Mouse (Mus musculus): ENCODE measurements around the gene Hfe2.
"Not testable (repeated sequence)": the region's sequence is repeated elsewhere in the genome, so short reads cannot be mapped to it uniquely, and the experiment has no call there.

The Hfe2 gene

DNA sequence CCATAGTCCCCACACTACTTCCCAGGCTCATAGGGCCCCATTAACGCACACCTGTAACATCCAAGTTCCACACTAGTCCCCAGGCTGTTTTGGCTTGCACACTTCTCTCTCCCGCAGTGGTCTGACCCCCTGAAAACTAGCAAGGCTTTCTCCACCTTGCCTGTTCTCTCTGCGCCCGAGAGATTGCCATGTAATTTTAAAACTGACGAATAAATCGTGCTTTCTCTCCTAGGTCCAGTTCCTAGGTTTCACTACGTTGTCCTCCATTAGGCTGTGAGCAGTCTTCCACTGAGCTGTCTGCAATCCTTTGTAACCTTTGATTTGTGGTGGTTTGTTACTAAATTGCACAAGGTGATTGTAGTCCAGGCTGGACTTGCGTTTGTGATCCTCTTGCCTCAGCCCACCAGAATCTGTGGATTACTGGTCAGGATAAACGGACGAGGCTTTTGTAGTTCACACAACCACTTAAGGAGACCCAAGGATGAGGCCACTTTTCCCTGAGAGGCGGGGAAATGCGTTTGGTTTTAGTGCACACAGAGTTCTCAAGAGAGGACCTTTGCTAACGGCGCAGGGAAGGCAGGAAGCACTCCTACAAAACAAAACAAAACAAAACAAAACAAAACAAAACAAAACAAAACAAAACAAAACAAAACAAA, 28.2 kb upstream of the Hfe2 start:
- in situ Hi-C loops (cut with MboI, MseI) = not testable (repeated sequence)

DNA sequence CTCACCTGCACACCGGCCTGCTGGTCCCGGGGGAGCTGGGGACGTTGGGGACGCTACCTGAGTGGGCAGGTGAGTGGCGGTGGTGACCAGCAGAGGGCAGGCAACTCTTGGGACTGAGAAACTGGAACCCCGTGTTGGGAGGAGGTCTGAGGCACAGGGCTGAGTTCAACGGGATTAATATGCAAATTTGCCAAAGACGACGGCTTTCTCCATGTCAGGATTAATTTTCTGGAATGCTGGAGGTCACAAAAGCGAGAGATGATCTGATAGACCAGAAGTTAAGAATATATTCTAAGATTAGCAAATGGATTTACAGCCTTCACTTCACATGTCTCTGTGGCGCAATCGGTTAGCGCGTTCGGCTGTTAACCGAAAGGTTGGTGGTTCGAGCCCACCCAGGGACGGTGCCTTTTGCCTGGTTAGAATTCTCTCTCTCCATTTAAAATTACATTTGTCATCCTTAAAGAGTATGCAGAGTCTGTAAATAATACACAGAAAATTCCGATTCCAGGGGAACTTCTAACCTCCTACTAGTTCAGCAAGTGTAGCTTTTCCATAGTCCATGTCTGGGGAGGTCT, 27.4 kb upstream of the Hfe2 start:
- in situ Hi-C loops (cut with MboI, MseI) = no loop called here

DNA sequence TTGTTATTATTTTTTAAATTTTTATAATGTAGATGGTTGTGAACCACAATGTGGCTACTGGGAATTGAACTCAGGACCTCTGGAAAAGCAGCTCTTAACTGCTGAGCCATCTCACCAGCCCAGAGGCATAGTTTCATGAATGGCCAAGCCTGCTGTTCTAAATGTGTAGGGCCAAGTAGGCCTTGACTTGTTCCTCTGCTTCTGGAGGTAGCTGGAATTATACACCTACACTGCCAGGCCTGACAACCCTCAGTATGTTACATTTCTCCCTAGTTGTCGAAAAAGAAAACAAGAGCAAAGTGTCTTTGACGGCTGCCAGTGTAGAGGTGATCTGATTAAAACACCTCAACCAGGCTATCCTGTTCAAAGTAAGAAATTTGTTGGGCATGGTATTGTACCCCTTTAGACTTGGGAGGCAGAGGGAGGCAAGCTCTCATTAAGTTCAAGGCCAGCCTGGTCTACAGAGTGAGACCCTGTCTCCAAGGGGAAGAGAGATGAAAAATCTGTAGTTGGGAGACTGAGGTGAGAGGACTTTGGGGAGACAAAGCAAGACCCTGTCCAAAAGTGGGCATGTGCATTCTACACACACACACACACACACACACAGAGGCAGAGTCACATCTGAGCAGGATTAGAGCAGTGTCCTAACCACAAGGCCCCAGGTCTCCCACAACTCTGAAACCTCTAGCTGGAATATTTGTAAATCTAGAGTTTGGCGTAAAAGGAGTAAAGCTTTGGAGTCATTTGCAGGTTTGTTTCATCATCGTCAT, 26.3 kb upstream of the Hfe2 start:
- in situ Hi-C loops (cut with MboI, MseI) = no loop called here

DNA sequence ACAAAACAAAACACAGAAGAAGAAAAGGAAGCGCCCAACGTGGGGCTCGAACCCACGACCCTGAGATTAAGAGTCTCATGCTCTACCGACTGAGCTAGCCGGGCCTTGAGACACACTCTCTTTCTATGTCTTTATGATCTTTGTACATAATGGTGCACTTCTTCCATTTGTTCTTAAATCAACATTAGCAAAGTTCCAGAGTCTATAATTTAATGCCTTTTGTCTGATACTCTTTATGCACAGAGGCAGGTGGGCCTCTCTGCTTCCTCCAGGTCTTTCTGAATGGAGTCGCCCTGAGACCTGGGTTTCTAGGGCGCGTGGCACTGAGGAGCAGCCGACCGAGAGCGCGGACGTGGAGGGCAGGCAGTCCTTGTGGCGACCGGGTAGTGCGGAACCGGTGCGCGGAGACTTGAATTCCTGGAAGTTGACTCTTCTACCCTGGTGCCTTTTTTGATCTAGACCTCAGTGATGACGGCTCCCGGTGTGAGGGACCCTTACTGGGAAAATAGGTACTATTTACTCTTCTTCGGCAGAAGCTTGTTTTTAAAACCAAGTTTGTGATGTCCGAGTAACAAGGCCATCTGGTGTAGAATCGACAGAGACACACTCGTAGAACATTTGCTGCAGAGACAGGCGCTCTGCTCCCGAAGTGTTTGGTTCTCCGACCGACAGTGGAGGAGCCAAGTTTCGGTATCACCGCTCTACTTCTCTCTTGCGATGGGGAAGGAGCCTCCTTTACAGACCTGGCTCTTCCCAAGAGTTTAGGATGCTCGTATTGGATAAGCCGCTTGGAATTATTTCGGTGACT, 25.3 kb upstream of the Hfe2 start:
- in situ Hi-C loops (cut with MboI, MseI) = loop anchor here (5.0 kb wide), 1 partner anchor 78 kb away; the partner anchor contains the start of gene Gm16253

DNA sequence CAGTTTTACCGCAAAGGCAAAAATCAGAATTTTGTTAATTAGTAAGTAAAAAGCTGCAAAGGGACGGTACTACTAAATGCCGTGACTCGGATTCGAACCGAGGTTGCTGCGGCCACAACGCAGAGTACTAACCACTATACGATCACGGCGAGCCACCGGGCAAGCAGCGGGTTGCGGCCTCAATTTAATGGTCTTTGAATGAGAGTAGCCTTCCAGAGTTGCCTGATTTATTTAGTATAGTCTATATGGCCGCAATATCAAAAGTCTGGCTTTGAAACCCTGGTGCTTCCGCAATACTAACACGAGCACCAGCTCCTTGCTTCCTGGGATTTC, 24.7 kb upstream of the Hfe2 start:
- in situ Hi-C loops (cut with MboI, MseI) = loop anchor here (5.0 kb wide), 1 partner anchor 77 kb away; the partner anchor contains the start of gene Gm16253

DNA sequence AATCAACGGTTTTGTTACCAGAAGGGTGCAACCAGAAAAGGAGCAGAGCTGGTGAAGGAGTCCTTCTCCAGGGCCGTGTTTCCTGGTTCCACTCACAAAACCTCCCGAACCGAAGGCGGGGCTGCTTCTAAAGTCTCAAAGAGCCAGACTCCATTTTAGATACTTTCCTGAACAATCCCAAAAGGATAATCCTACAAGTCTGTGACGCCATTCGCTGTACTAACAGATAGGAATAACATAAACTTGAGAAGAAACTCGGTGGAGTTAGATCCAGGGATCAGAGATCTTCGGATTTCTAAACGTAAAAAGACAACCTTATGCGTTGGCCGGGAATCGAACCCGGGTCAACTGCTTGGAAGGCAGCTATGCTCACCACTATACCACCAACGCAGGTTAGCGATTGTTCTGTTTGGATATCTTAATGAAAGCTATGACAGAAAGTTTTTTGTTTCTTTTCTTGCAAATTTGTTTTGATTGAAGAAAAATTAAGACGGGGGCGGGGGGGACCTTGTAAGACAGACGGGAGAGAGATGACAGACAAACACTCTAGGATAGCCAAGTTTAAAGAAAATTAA, 24.2 kb upstream of the Hfe2 start:
- in situ Hi-C loops (cut with MboI, MseI) = loop anchor here (5.0 kb wide), 1 partner anchor 77 kb away; the partner anchor contains the start of gene Gm16253

DNA sequence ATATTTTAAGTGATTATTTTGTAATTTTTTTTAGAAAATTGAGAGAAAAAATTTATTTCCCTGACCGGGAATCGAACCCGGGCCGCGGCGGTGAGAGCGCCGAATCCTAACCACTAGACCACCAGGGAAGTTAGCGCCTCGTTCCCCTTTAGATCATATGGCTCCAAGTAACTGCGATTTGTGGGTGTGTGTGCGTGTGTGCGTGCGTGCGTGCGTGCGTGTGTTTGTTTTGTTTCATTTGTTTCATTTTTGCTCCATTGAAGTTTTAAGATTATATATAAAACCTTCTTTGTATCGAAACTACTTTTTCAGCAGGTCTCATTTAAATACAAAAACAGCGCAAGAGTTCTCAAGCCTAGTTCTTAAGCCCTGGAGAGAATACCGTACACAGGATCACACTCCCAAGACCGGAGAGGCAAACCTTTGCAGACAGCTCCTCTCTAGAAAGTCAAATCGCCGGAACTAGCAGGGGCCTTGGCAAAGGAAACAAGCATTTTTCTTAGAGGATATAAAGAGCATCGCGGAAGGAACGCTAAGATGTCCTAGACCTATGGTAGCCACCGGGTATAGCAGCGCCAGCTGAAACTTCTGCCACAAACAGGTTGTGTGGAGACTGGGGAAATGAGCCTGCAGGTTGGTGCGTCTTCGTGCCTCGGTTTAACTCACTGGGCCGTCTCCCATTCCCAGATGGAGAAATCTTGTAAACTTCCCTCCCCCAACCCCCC, 23.4 kb upstream of the Hfe2 start:
- in situ Hi-C loops (cut with MboI, MseI) = loop anchor here (5.0 kb wide), 1 partner anchor 76 kb away; the partner anchor contains the start of gene Gm16253

DNA sequence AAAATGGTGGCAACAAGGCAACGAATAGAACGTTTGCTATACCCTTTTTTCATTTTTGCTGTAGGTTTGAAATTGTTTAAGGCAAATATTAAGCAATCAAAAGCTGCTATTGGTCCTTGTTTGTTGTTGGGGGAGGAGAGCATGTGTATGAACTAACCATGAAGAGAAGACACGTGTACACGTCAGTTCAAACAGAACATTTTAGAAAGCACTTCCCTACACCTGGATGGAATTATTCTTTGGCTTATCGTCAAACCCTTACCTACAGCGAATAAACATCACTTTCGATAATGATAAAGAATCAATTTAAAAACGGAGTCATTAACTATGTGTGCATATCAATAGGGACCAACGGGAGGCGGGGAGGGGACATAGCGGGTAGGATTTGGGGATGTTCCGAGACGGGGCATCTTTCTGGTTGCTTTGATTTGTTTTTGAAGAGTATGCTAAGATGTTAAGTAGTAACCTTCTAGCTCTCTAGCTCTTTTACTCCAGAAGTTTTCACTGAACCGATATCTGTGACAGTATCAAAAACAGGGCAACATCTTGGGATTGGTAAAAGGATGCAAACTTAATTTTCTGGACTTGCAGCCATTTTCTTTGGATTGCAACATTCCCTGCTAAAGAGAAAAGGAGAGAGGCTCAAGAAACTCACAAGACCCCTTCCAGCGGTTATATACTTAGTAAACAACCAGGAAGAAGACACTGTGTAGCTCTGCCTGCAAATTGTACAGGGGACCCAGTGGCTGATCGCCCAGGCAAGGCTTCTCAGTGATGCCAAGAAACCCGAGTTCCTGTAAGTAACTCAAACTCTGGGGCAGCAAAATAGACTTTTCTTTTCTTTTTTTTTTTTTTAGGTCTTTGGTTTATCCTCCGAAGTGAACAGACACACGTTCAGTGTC, 22.5 kb upstream of the Hfe2 start:
- in situ Hi-C loops (cut with MboI, MseI) = loop anchor here (5.0 kb wide), 1 partner anchor 75 kb away; the partner anchor contains the start of gene Gm16253

DNA sequence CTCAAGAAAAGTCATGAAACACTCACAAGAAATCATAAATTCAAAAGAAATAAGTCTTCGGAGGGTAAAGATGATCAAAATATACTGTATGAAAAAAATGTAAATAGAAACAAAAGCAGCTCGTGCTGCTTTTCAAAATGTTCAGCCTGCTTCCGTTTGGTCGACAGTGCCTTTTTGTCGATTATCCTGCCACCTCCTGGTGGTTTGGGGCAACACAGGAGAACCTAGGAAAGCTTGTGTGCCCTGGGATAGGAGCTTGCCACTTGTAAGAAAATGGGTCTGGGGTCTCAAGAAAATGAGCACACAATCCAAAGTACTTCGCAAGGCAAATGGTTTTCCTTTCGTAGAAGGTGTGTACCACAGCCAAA, 21.9 kb upstream of the Hfe2 start:
- in situ Hi-C loops (cut with MboI, MseI) = loop anchor here (5.0 kb wide), 1 partner anchor 74 kb away; the partner anchor contains the start of gene Gm16253

DNA sequence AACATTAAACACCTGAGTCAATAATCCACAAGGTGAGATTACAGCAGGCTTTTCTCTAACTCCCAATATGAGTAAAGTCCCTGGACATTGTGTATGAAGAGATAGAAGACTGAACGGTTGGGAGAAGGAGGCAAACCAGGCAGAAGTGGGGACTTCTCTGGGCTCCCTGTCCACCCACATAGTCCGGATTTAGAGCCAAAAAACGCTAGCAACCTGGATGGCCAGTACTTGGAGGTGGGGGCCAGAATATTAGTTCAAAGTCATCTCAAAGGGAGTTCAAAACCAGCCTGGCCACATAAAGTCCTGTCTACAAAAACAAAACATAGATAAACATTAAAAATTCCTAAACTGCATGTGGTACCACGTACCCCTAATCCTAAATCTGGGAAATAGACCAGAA, 21.0 kb upstream of the Hfe2 start:
- in situ Hi-C loops (cut with MboI, MseI) = loop anchor here (5.0 kb wide), 1 partner anchor 73 kb away; the partner anchor contains the start of gene Gm16253

DNA sequence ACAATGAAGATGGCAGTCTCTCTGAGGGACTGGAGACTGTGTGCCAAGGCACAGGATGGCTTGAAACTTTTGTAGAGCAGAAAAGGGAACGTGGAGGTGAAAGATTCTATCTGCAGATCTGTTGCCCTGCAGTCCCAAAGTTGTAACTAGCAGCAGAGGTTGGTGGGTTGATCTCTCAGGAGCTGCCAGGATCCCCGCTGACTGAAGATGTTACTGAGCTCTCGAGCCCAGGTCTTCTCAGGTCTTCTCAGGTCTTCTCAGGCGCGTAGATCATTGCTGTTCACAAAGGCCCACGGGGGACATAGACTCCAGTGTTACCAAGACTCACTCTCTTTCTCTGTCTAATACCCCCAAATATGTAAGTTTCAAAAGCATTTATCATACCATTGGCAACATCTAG, 20.0 kb upstream of the Hfe2 start:
- in situ Hi-C loops (cut with MboI, MseI) = loop anchor here (5.0 kb wide), 1 partner anchor 72 kb away; the partner anchor contains the start of gene Gm16253

DNA sequence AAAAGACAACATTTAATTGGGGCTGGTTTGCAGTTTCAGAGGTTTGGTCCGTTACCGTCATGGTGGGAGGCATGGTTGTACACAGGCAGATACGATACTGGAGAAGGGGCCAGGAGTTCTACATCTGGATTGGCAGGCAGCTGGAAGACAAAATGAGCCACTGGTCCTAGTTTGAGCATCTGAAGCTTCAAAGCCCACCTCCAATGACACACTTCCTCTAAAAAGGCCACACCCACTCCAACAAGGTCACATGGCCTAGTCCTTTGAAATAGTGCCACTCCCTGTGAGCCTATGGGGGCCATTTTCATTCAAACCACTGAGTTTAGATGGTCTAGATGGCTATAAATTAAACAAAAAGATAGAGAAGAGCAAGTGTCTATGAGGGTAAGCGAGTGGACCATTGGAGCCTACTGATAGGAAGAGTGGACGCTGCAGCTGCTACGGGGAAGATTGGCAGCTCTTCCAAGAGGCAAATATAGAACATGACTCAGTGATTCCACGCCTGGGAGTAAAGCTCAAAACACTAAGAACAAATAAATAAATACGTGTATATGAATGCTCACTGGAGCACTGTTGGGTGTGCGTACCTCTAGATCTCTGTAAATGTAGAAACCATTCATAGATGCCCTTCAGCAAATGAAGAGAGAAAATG, 18.4 kb upstream of the Hfe2 start:
- in situ Hi-C loops (cut with MboI, MseI) = no loop called here

DNA sequence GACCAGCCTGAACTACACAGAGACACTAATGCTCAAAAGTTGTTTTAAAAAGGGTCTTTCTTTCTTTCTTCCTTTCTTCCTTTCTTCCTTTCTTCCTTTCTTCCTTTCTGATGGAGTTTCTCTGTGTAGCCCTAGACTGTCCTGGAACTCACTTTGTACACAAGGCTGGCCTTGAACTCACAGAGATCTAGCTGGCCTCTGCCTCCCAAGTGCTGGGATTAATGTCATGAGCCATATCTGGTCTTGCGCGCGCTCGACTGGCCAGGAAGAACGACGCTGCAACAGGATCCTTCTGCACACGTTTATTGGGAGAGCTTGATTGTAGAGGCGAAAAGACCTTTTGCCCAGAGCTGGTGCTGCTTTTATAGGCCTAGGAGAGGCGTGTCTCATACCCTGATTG, 17.0 kb upstream of the Hfe2 start:
- in situ Hi-C loops (cut with MboI, MseI) = not testable (repeated sequence)

DNA sequence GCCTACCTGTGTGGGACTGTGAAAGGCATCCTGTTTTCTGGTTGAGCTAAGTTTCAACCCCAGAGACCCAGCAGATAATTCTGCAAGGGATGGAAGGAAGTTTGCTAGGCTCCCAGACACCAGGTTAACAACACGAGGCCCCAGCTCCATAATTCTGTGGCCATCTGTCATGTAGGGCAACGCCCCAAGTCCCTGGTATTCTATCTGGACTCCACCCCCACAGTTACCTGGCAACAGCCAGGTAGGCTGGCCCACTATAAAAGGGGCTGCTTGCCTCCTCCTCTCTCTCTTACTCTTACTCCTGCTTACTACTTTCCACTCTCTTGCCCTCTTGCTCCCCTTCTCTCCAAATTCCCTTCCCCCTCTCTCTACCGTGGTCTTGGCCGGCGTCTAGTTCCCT, 4.8 kb upstream of the Hfe2 start:
- in situ Hi-C loops (cut with MboI, MseI) = no loop called here

DNA sequence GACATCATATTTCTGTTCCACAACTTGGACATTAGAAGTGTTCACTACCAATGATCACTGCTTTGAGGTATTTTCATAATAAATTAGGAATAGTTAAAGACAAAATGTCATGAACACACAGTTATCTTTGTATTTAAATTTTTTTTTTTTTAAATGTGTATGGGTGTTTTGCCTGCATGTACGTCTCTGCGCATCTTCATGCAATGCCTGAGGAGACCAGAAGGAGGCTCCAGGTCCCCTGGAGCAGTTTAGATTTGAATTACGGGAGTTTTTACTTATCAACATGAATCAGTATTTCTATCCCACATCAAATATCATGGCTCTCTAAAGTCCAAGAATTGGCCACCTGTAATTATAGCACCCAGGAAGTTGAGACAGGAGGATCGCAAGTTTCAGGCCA, 2.8 kb upstream of the Hfe2 start:
- in situ Hi-C loops (cut with MboI, MseI) = no loop called here

DNA sequence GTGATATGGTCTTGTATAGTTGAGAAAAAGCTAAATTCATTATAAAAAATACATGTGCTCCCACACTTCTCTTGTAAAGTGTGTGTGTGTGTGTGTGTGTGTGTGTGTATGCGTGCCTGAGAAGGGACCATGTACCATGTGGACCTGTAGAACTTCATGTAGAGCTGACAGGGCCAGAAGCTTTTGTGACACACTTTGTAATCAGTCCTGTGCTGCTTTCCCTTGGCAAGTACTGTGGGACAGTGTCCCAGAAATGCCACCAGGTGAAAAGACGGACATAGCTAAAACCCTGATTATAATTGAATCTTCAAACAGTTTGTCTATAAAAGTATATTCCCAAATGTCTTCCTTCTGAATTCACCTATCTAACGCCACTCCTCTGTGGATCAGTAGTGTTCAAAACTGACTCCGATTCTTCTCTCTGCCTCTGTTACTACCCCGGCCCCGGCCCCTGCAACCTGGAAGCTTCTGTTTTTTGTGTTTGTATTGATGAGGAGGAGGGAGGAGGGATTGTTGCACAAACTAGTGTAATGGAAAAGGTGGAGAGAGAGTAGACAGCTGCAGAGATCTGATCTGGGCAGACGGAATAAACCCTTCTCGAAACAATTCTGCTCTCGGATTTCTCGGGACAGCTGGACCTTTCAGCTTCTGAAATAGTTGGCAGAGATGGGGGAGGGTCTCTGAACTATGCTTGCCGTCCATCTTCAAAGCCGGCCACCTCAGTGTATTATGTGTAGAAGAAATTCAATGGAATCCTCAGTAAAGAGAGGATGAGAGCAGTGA, 753 bp upstream of the Hfe2 start:
- in situ Hi-C loops (cut with MboI, MseI) = no loop called here

DNA sequence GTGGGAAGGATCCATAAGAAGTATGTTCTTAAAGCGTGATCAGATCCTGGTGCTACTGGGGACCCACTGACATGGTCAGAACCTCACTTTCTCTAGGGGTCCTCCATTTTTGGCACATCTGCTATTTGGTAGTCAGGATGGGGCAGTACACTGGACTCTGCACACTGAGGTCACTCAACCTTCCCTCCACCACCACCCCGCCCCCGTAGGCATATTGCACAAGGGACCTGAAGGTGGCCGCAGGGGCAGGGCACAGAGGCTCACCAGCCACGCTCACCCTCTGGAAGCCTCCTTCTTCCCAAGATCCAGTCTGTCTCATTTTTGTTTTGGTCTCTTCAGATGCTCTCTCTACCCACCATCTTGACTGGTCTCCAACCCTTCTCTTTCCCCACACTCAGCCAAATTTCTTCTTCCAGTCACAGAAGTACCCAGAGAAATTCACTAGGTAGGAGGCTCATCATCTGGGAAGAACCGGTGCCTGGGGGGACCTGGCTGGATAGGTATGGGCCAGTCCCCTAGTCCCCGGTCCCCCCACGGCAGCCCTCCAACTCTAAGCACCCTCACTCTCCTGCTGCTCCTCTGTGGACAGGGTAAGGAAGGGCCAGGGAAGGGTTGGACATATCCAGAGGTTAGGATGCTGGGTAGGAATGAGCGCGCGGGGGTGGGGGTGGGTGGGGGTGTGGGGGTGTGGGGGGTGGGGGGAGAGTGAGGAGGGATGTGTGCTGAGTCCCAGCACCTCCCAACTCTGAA, 1.2 kb downstream of the Hfe2 start:
- in situ Hi-C loops (cut with MboI, MseI) = no loop called here

Data from T-helper 1 cell (primary cell).